Mouse (Mus musculus): ENCODE data around the gene Hpca. TPM values are rescaled to one million over a fixed set of nuclear protein-coding genes. Genes with fewer than 3 reads are reported as not detected.

The Hpca gene
- polyA plus RNA-seq, 1 experiment from 2014 or later: 0.50 TPM

DNA sequence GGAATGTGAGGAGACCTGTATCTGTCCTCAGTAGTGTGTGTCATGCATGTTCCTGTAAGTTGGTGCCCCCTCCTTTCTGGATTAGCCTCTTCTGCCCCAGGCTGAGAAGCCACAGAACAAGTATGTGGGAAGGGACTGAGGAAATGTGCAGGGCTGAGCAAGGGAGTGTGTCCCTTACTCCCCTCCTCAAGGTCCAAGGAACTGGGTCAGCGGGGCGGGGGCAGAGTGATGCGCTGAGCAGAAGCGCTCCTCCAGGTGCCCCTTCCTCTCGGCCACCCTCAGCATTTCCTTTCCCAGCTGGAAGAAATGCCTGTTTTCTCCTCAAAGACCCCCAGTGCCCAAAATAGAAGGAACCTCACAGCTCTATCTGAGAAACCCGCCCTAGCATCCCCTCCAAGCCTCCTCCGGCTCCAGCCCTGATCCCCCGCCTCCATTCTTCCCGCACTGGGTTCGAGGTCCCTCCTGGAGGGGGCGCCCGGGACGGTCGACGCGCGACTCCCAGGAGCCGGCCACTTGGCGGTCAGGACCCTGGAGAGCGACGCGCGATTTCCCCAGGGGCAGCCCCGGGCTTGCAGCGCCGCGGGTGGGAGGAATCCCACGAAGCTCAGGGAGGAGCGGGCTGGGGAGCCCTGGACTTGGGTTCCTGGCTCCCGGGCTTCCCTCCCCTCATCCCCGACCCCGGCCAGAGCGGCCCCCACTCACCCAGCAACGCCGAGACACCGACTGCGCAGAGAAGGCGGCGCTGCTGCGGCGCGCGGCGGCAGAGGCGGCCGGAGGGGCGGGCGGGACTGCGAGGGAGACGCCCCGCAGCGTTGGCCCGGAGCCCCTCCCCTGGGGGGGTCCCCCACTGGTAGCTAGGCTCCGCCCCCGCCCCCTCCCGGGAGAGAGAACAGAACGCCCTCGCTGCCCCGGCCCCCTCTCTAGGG lies 1.1 kb downstream of the Hpca start:
- H3K4me3 ChIP-seq: peak overlapping the region; percentile 46
- WGBS: 1% methylated on average over 51 of the region's 59 CpGs
- peak; percentile 51 for ATAC-seq (ENCODE audit: insufficient number of reproducible peaks, low FRiP score)
- no peak overlapping the region for H3K27ac ChIP-seq (ENCODE audit: poor library complexity, severe bottlenecking)
- no peaks in the 10 kb centered on the region for H3K36me3 ChIP-seq
- no peaks in the 10 kb centered on the region for H3K9me3 ChIP-seq (replicated peaks)
- peaks cover 20% of the 10 kb centered on the region for H3K4me1 ChIP-seq (replicated peaks)
- peak overlapping the region; percentile 85 for H3K4me2 ChIP-seq
- no peak overlapping the region for H3K9ac ChIP-seq
- H3K27me3 ChIP-seq (replicated peaks): peaks cover 91% of the 10 kb centered on the region

DNA sequence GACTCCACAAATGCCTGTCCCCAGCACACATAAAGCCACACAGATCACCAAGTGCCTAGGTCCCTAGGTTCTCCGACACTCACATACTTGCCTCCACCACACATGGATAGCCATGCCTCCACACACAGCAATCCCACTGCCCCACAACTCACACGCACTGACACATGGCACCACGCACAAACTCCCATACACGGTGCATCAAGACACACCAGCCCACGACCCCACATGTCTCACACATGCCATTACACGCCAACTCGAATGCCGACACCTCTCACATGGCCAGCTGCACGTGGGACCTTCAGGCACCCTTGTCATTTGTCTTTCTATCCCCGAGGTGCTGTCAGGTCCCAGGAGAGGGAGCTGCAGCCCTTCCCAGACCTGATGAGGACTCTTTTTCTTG lies 2.1 kb downstream of the Hpca start:
- 71% methylated on average over 10 of the region's 10 CpGs for WGBS
- H3K36me3 ChIP-seq: no peaks in the 10 kb centered on the region
- no peak overlapping the region for H3K27ac ChIP-seq (ENCODE audit: poor library complexity, severe bottlenecking)
- no peak for ATAC-seq (ENCODE audit: insufficient number of reproducible peaks, low FRiP score)
- peaks cover 91% of the 10 kb centered on the region for H3K27me3 ChIP-seq (replicated peaks)
- no peaks in the 10 kb centered on the region for H3K9me3 ChIP-seq (replicated peaks)
- no peak overlapping the region for H3K4me2 ChIP-seq
- no peak overlapping the region for H3K4me3 ChIP-seq
- H3K4me1 ChIP-seq (replicated peaks): peaks cover 9% of the 10 kb centered on the region
- H3K9ac ChIP-seq: no peak overlapping the region

DNA sequence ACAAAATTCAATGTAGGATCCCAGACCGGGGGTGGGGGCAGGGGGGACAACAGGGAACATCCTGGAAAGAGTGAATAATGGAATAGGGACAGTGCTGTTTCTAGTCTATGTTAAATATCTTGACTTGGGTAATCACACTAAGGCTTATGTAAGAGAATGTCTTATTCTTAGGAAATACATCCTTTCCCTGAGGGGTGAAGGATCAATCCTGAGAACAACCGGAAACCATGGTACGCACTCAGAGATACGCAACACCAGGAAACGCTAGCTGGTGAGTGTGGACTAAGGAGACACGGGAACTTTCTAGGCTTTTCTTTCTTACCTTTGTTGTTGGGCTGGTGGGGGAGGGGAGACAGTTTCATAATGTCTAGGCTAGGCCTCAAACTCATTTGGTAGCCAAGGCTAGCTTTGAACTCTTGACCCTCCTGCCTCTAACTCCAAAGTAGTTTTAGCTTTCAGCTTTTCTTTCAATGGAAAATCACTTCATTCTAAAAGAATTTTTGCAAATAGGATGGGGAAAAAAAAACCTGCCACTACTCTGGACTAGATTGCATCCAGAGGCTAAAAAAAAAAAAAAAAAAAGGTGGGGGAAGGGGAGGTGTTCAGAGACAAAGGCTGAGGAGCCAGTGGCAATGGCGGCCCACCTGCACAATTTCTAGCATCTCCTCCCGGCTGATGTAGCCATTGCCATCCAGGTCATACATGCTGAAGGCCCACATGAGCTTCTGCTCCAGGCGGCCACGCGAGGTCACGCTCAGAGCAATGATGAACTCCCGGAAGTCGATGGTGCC lies 3.9 kb downstream of the Hpca start:
- H3K9ac ChIP-seq: no peak overlapping the region
- 0 out of 2 replicates have a peak, but pooled peaks cover 2% of the 10 kb centered on the region for H3K9me3 ChIP-seq (replicated peaks)
- ATAC-seq (ENCODE audit: insufficient number of reproducible peaks, low FRiP score): no peak
- peaks cover 90% of the 10 kb centered on the region for H3K27me3 ChIP-seq (replicated peaks)
- H3K36me3 ChIP-seq: no peaks in the 10 kb centered on the region
- H3K4me1 ChIP-seq (replicated peaks): peaks cover 8% of the 10 kb centered on the region
- H3K27ac ChIP-seq (ENCODE audit: poor library complexity, severe bottlenecking): no peak overlapping the region
- no peak overlapping the region for H3K4me3 ChIP-seq
- WGBS: 81% methylated on average over 14 of the region's 14 CpGs
- H3K4me2 ChIP-seq: no peak overlapping the region

DNA sequence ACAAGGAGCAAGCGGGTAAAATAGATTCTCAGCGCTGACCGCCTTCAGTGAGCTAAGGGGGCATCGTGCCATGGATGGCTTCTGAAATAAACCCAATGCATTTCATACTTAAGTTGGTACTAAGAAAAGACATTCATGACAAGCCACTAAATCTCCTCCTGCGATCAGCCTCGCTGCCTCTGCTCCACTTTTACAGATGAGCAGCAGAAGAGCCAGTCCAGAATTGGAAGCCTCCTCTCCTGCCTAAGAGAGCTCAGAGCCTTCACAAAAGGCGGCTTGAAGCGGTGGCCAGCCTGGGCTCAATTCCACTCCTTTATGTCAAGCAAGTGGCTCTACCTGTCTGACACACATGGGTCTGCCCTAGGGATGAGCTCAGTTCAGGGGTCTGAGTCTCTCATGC lies 5.1 kb downstream of the Hpca start:
- Histone ChIP-seq H3K27me3 (replicated peaks) (peaks cover 87% of the 10 kb centered on the region), H3K27ac (ENCODE audit: poor library complexity, severe bottlenecking) (no peak overlapping the region)
- WGBS: 91% methylated on average over 8 of the region's 8 CpGs

DNA sequence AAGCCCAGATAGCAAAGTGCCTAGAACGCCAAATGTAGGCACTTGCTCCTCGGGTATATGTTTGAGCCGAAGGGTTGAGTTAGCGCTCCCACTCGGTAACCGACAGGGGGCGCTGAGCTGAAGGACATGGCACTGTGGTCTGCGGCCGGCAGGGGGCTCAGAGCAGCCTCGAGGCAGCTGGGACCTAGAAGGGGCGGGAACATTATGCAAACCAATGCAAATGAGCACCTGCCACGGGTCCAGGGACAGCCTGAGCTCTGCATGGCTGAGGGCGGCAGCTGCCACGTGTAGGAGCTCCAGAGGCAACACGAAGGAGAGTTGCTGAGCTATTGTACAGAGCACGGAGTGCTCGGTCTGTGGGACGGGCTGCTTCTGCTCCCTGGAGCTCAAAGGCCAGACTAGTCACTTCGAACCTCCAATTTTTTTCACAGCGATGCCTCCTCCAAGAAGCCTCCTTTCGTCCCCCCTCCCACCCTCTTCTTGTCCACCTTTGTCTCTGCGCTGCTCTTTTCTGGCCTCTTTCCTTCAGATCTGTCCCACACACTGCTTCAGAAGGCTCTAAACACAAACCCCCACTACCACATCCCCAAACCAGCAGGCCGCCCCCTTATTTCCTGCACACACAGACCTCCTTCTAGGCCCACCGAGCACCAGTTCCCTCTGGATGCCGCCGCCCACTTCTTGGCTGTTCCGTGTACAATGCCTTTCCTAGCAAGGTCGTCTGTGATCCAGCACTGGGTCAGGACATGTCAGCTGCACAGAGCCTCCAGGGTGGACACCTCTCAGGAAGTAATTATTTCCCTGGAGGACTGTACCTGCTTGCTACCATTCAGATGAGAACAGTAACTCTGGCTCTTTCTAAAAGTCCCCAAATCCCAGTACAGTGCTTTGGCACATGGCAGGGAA lies 8.5 kb downstream of the Hpca start:
- H3K4me3 ChIP-seq: no peak overlapping the region
- ATAC-seq (ENCODE audit: insufficient number of reproducible peaks, low FRiP score): peak; percentile 22; the same call in 1 of the 2 replicates
- H3K36me3 ChIP-seq: no peaks in the 10 kb centered on the region
- WGBS: 32% methylated on average over 28 of the region's 28 CpGs
- 0 out of 2 replicates have a peak, but pooled peaks cover 2% of the 10 kb centered on the region for H3K9me3 ChIP-seq (replicated peaks)
- no peaks in the 10 kb centered on the region for H3K4me1 ChIP-seq (replicated peaks)
- H3K27me3 ChIP-seq (replicated peaks): peaks cover 60% of the 10 kb centered on the region
- H3K4me2 ChIP-seq: no peak overlapping the region
- H3K9ac ChIP-seq: no peak overlapping the region
- no peak overlapping the region for H3K27ac ChIP-seq (ENCODE audit: poor library complexity, severe bottlenecking)

More for the DNA sequence above, 5.1 kb downstream of the Hpca start:
- Histone ChIP-seq H3K36me3 (no peaks in the 10 kb centered on the region), H3K4me1 (replicated peaks) (peaks cover 8% of the 10 kb centered on the region), H3K4me2 (no peak overlapping the region), H3K9ac (no peak overlapping the region), H3K9me3 (replicated peaks) (0 out of 2 replicates have a peak, but pooled peaks cover 2% of the 10 kb centered on the region), H3K4me3 (no peak overlapping the region)
- no peak for ATAC-seq (ENCODE audit: insufficient number of reproducible peaks, low FRiP score)

DNA sequence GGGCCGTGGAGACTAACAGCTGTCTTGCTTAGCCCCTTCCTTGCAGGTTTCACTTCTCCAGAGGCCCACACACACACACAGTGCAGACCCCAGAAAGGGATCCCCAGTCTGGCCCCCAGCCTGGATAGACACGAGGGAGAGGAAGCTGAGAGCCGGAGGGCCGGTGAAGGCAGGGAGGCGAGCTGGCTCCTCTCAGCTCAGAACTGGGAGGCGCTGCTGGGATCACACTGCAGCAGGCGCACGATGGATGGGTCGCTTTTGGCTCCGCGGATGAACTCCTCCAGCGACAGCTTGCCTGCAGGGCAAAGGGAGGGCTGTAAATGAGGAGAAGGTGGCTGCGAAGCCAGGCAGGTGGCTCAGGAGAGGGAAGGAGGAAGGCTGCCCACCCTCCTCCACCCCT lies 9.6 kb downstream of the Hpca start:
- Histone ChIP-seq H3K27ac (ENCODE audit: poor library complexity, severe bottlenecking) (no peak overlapping the region), H3K4me2 (no peak overlapping the region), H3K9me3 (replicated peaks) (0 out of 2 replicates have a peak, but pooled peaks cover 2% of the 10 kb centered on the region), H3K27me3 (replicated peaks) (peaks cover 67% of the 10 kb centered on the region), H3K4me3 (no peak overlapping the region), H3K4me1 (replicated peaks) (no peaks in the 10 kb centered on the region), H3K36me3 (no peaks in the 10 kb centered on the region), H3K9ac (no peak overlapping the region)
- ATAC-seq (ENCODE audit: insufficient number of reproducible peaks, low FRiP score): no peak
- 62% methylated on average over 13 of the region's 13 CpGs for WGBS

DNA sequence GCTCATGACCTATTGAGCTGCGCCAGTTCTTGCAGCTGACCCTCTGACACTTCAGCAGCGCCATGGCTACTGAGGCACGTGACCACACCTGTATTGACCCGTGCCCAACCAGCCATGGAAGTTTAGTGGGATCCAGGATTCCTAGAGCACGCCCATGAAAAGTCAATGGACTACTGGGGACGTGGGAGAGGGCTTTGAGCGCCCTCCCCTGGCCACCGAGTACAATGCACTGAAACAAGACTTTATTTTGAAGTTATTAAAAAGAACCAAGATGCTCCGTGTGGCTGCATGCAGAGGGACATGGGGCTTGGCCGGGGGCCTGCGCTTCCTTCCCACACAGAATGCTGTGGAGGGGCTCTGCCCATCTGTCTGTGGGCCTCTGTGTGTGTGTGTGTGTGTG lies 10.5 kb downstream of the Hpca start:
- Histone ChIP-seq H3K4me3 (no peak overlapping the region), H3K9me3 (replicated peaks) (0 out of 2 replicates have a peak, but pooled peaks cover 2% of the 10 kb centered on the region), H3K9ac (no peak overlapping the region), H3K36me3 (no peaks in the 10 kb centered on the region), H3K27me3 (replicated peaks) (peaks cover 69% of the 10 kb centered on the region), H3K4me2 (no peak overlapping the region), H3K4me1 (replicated peaks) (no peaks in the 10 kb centered on the region), H3K27ac (ENCODE audit: poor library complexity, severe bottlenecking) (no peak overlapping the region)
- 65% methylated on average over 11 of the region's 11 CpGs for WGBS
- ATAC-seq (ENCODE audit: insufficient number of reproducible peaks, low FRiP score): no peak

DNA sequence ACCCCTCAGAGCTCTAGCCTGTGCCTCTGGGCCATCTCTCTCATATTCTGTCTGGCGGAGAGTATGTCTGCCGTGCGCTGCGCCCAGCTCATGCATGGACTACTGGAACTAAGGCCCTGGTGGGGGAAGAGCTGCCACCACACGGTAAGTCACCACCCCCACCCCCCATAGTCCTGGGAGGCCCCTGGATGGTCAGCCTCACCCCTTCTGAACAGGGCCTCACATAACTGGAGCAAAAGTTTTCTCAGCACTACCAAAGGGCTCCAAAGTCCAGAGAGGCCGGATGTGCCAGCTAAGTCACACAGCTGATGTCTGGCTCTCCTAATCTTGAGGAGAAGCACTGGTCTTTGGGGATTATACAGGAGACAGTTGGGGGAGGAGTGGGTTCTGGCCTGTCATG lies 11.0 kb downstream of the Hpca start:
- Histone ChIP-seq H3K4me1 (replicated peaks) (no peaks in the 10 kb centered on the region), H3K36me3 (no peaks in the 10 kb centered on the region), H3K9me3 (replicated peaks) (0 out of 2 replicates have a peak, but pooled peaks cover 2% of the 10 kb centered on the region), H3K9ac (no peak overlapping the region), H3K27ac (ENCODE audit: poor library complexity, severe bottlenecking) (no peak overlapping the region), H3K4me3 (no peak overlapping the region), H3K27me3 (replicated peaks) (peaks cover 69% of the 10 kb centered on the region), H3K4me2 (no peak overlapping the region)
- no peak for ATAC-seq (ENCODE audit: insufficient number of reproducible peaks, low FRiP score)
- 84% methylated on average over 6 of the region's 6 CpGs for WGBS

DNA sequence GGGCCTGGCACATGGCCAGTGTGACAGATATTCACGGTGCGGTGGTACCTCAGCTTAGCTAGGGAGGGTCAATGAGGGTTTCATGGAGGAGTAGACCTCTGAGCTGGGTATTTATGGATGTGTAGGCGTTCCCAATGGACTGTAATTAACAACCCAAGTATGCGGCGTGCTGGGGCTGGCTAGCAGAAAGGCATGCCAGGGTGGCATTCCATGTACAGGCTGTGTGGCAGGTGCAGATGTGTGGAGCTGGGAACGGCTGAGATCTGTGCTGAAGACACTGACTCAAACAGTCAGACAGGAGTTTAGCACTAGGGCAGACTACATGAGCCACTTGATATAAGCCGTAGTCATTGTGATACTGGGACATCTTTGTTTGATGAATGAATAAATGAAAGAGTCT lies 13.2 kb downstream of the Hpca start:
- Histone ChIP-seq H3K27me3 (replicated peaks) (peaks cover 70% of the 10 kb centered on the region), H3K4me1 (replicated peaks) (peaks cover 6% of the 10 kb centered on the region), H3K9me3 (replicated peaks) (0 out of 2 replicates have a peak, but pooled peaks cover 2% of the 10 kb centered on the region), H3K4me3 (no peak overlapping the region), H3K36me3 (no peaks in the 10 kb centered on the region), H3K27ac (ENCODE audit: poor library complexity, severe bottlenecking) (no peak overlapping the region), H3K4me2 (no peak overlapping the region), H3K9ac (no peak overlapping the region)
- 77% methylated on average over 7 of the region's 7 CpGs for WGBS
- ATAC-seq (ENCODE audit: insufficient number of reproducible peaks, low FRiP score): no peak

DNA sequence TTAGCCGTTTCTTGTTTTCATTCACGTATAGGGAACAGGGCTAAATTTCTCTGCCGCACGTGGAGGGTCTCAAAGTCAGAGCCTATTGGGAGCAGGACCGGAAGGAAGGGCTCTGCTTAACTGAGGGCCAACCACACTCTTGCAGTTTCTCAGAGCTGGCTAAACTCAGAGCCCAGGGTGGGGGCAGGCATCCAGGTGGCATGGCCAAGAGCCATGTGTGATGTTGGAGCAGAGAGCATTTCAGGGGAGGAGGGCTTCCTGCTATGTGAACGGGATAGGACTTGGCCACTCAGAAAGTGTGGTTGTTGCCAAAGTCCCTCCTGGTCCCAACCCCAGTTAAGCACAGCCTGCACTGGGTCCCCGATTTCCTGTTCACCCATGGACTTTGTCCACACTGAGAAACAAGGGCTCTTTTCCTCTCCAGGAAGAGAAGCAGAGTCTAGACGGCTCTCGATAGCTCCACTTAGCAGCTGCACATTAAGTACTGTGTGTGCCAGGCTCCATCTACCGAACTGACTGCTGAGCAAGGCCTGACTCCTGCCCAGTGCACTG lies 14.4 kb downstream of the Hpca start:
- Histone ChIP-seq H3K36me3 (no peaks in the 10 kb centered on the region), H3K4me1 (replicated peaks) (peaks cover 6% of the 10 kb centered on the region), H3K9ac (no peak overlapping the region), H3K27ac (ENCODE audit: poor library complexity, severe bottlenecking) (no peak overlapping the region), H3K4me2 (no peak overlapping the region), H3K4me3 (no peak overlapping the region), H3K9me3 (replicated peaks) (no peaks in the 10 kb centered on the region), H3K27me3 (replicated peaks) (peaks cover 69% of the 10 kb centered on the region)
- 72% methylated on average over 10 of the region's 10 CpGs for WGBS
- ATAC-seq (ENCODE audit: insufficient number of reproducible peaks, low FRiP score): no peak

Measured in heart, embryonic 12.5 days (tissue).